Mouse (Mus musculus): ENCODE results near the gene Smim13. TPM values are rescaled to one million over a fixed set of nuclear protein-coding genes. Genes with fewer than 3 reads are reported as not detected.

Gene Smim13
- total RNA-seq, 2 experiments from 2014 or later = 14.7 to 16.4 TPM

GRCm38 (mm10) chr13:41291466-41291974 is 41.9 kb downstream of the Smim13 start:
- no peak for DNase-seq

- DNase-seq = no peak
Measured at GRCm38 (mm10) chr13:41293595-41293994, 44.0 kb downstream of the Smim13 start.

- no peak for DNase-seq
Measured at GRCm38 (mm10) chr13:41295886-41296285, 46.2 kb downstream of the Smim13 start.

GRCm38 (mm10) chr13:41296396-41296795 is 46.8 kb downstream of the Smim13 start:
- no peak for DNase-seq

GRCm38 (mm10) chr13:41298533-41298932 is 48.9 kb downstream of the Smim13 start:
- no peak for DNase-seq

GRCm38 (mm10) chr13:41298996-41299395 is 49.4 kb downstream of the Smim13 start:
- DNase-seq = no peak

- no peak for DNase-seq
Measured at GRCm38 (mm10) chr13:41300037-41300436, 50.4 kb downstream of the Smim13 start.

- peak; percentile 90 for DNase-seq
Measured at GRCm38 (mm10) chr13:41302716-41303115, 53.1 kb downstream of the Smim13 start.

- no peak for DNase-seq
Measured at GRCm38 (mm10) chr13:41320749-41321148, 71.1 kb downstream of the Smim13 start.

- DNase-seq = no peak
Measured at GRCm38 (mm10) chr13:41321433-41321832, 71.8 kb downstream of the Smim13 start.

GRCm38 (mm10) chr13:41324631-41325030 is 75.0 kb downstream of the Smim13 start:
- no peak for DNase-seq

GRCm38 (mm10) chr13:41325346-41325745 is 75.7 kb downstream of the Smim13 start:
- DNase-seq = no peak

- DNase-seq = no peak
Measured at GRCm38 (mm10) chr13:41326134-41326533, 76.5 kb downstream of the Smim13 start.

Other genes with a start within 250 kb of the Smim13 start
- gene Pak1ip1, start 248.8 kb upstream of the Smim13 start, total RNA-seq (2021) = 10 to 100 TPM; 48.0 to 55.5 TPM
- gene Tmem14c, start 233.6 kb upstream of the Smim13 start, total RNA-seq (2021) = 100 to 1,000 TPM; 310 to 344 TPM
- under 1 TPM in 1 of 2 experiments, not detected in 1; 0.12 TPM for gene Mak, start 170.1 kb upstream of the Smim13 start, total RNA-seq (2021)
- gene Gcm2, start 138.8 kb upstream of the Smim13 start, total RNA-seq (2021) = not detected
- gene Sycp2l, start 135.5 kb upstream of the Smim13 start, total RNA-seq (2021) = not detected
- gene Elovl2, start 29.4 kb upstream of the Smim13 start, total RNA-seq (2021) = 10 to 100 TPM; 31.3 to 82.7 TPM
- not detected for gene Gm17364, start 24.1 kb downstream of the Smim13 start, total RNA-seq (2021)
- 10 to 100 TPM; 21.4 to 32.6 TPM for gene Nedd9, start 237.5 kb downstream of the Smim13 start, total RNA-seq (2021)